Mouse (Mus musculus): ENCODE measurements around the gene Nek9. TPM values are rescaled to one million over a fixed set of nuclear protein-coding genes. Genes with fewer than 3 reads are reported as not detected.

Nek9 gene
- polyA plus RNA-seq, 1 experiment from 2014 or later, result 10.2 TPM

DNA sequence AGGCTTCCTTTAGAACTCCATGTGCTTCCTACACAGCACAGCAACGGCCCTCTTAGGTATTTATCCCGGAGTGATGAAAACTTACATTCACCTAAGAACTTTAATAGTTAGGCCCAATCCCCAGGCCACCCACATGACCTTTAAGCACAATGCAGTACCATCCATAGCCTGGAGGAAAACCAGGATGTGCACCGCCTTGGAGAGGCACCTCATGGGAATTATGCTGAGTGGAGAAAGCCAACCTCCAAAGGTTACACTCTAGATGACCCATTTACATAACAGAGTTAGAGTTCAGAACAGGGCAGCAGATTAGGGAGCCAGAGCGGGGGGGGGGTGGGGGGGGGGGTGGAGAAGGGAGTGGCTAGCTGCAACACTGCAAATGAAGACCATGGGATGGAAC lies 3.1 kb upstream of the Nek9 start:
- peak; percentile 39; the same call in 1 of the 2 replicates for TF ChIP-seq CTCF (IDR thresholded peaks at IDR 0.05; ENCODE audit: low read depth)
- 59% methylated on average over 4 of the region's 4 CpGs for WGBS
- H3K4me2 ChIP-seq (replicated peaks; ENCODE audit: low read depth), result no peak overlapping the region
- H3K27ac ChIP-seq (ENCODE audit: low read depth, low read length), result no peak overlapping the region
- H3K9me3 ChIP-seq (ENCODE audit: control insufficient read depth), result no peaks in the 10 kb centered on the region
- peak; percentile 48 for ATAC-seq
- no peaks in the 10 kb centered on the region for H3K27me3 ChIP-seq (replicated peaks; ENCODE audit: control insufficient read depth, insufficient read depth, low read length)
- H3K4me3 ChIP-seq (ENCODE audit: low read depth, low read length), result no peak overlapping the region
- 0 out of 2 replicates have a peak, but pooled peaks cover 5% of the 10 kb centered on the region for H3K36me3 ChIP-seq (ENCODE audit: control insufficient read depth, insufficient read depth)
- H3K9ac ChIP-seq (ENCODE audit: low read depth, low read length), result no peak overlapping the region
- H3K4me1 ChIP-seq (replicated peaks; ENCODE audit: control insufficient read depth, insufficient read depth, low read length), result 0 out of 2 replicates have a peak, but pooled peaks cover 8% of the 10 kb centered on the region

DNA sequence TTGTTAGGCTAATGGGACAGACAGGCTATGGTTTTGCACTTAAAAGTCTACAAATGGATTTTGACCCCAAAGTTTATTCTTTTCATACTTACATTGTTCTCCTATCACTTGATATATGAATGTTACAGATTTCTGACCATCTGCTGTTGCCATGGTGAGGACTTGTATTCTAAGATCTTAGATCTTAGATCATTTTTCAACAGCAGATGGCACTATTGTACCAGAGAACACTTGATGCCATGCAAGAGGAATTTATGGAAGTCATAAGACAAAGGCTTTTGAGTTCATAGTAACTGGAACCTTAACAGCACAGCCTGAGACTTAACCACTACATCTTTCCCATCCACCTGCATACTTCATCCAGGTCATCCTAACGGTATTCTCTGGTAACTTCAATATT lies 2.0 kb upstream of the Nek9 start:
- Histone ChIP-seq H3K36me3 (ENCODE audit: control insufficient read depth, insufficient read depth) (peaks cover 11% of the 10 kb centered on the region; the same call in 1 of the 2 replicates), H3K27ac (ENCODE audit: low read depth, low read length) (no peak overlapping the region), H3K4me1 (replicated peaks; ENCODE audit: control insufficient read depth, insufficient read depth, low read length) (0 out of 2 replicates have a peak, but pooled peaks cover 8% of the 10 kb centered on the region), H3K9me3 (ENCODE audit: control insufficient read depth) (no peaks in the 10 kb centered on the region), H3K4me3 (ENCODE audit: low read depth, low read length) (no peak overlapping the region), H3K9ac (ENCODE audit: low read depth, low read length) (no peak overlapping the region), H3K27me3 (replicated peaks; ENCODE audit: control insufficient read depth, insufficient read depth, low read length) (no peaks in the 10 kb centered on the region), H3K4me2 (replicated peaks; ENCODE audit: low read depth) (no peak overlapping the region)
- peak; percentile 82 for TF ChIP-seq CTCF (IDR thresholded peaks at IDR 0.05; ENCODE audit: low read depth)
- no peak for ATAC-seq
- 25% methylated on average over 1 of the region's 1 CpGs for WGBS

- no peaks in the 10 kb centered on the region for H3K9me3 ChIP-seq (ENCODE audit: control insufficient read depth)
- no peaks in the 10 kb centered on the region for H3K27me3 ChIP-seq (replicated peaks; ENCODE audit: control insufficient read depth, insufficient read depth, low read length)
- H3K9ac ChIP-seq (ENCODE audit: low read depth, low read length), result 0 out of 2 replicates have a peak overlapping the region, but pooled peaks have one; percentile 94
- peaks cover 19% of the 10 kb centered on the region for H3K36me3 ChIP-seq (ENCODE audit: control insufficient read depth, insufficient read depth)
- H3K27ac ChIP-seq (ENCODE audit: low read depth, low read length), result peak overlapping the region; percentile 89; the same call in 1 of the 2 replicates
- 32% methylated on average over 4 of the region's 4 CpGs for WGBS
- ATAC-seq, result no peak
- H3K4me2 ChIP-seq (replicated peaks; ENCODE audit: low read depth), result peak overlapping the region; percentile 78
- peak overlapping the region; percentile 90; the same call in 1 of the 2 replicates for H3K4me3 ChIP-seq (ENCODE audit: low read depth, low read length)
- TF ChIP-seq CTCF (IDR thresholded peaks at IDR 0.05; ENCODE audit: low read depth), result 0 out of 2 replicates have a peak, but pooled peaks have one; percentile 23
- 0 out of 2 replicates have a peak, but pooled peaks cover 8% of the 10 kb centered on the region for H3K4me1 ChIP-seq (replicated peaks; ENCODE audit: control insufficient read depth, insufficient read depth, low read length)
Measured at GRCm38 (mm10) chr12:85339947-85340346, 785 bp upstream of the Nek9 start.

DNA sequence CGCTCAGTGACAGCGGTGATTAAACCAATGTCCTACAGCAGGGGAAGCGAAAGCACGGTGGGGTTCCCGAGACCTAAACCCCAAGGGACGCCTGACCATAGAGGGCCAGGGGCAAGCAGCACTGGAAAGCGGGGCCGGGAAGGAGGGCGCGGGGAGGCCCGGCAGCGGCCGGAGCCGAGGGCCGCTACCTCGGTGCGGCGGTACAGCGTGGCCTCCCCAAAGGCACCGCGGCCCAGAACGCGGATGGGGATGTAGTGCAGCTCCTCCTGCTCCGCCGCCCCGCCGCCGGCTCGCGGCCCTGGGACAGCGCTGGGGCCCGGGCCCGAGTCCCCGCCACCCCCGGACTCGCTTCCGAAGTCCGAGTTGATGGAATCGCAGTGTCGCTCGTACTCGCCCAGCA lies 347 bp downstream of the Nek9 start:
- WGBS, result under 1% methylated on average over 33 of the region's 42 CpGs
- 0 out of 2 replicates have a peak, but pooled peaks cover 8% of the 10 kb centered on the region for H3K4me1 ChIP-seq (replicated peaks; ENCODE audit: control insufficient read depth, insufficient read depth, low read length)
- peak; percentile 52 for ATAC-seq
- H3K4me3 ChIP-seq (ENCODE audit: low read depth, low read length), result peak overlapping the region; percentile 90
- H3K9me3 ChIP-seq (ENCODE audit: control insufficient read depth), result no peaks in the 10 kb centered on the region
- no peak for TF ChIP-seq CTCF (IDR thresholded peaks at IDR 0.05; ENCODE audit: low read depth)
- peaks cover 27% of the 10 kb centered on the region for H3K36me3 ChIP-seq (ENCODE audit: control insufficient read depth, insufficient read depth)
- peak overlapping the region; percentile 78 for H3K4me2 ChIP-seq (replicated peaks; ENCODE audit: low read depth)
- H3K27me3 ChIP-seq (replicated peaks; ENCODE audit: control insufficient read depth, insufficient read depth, low read length), result no peaks in the 10 kb centered on the region
- peak overlapping the region; percentile 94 for H3K9ac ChIP-seq (ENCODE audit: low read depth, low read length)
- H3K27ac ChIP-seq (ENCODE audit: low read depth, low read length), result peak overlapping the region; percentile 89

DNA sequence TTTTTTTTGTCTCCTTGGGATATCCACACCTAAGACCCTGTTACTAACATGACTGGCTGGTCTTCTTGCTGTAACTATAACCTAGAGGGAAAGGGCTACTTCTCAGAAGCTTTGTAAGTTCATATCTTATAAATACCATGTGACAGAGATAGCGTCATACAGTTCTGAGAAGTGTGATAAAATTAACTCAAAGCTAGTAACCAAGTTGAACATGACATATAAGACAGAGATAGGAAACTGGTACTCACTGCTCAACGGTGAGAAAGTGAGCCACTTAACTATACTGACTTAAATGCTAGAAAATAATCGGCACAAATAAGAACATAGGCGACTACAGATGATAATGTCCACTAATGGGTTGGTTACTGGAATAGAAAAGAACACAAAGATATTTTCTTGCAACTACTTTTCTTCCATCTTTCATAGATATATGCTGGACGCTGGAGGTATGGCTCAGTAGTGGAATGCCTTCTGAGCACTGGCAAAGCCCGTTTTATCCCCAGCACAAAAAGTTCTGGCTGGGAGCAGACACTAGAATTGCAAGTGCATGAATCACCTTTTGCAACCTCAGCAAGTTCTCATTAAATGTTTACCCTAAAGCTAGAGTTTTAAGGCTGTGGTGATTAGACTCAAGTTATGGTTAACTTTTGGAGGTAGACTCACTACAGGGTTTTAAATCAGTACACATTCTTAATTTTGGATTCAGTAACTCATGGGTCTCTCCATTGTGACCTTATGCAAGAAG lies 1.4 kb downstream of the Nek9 start:
- 62% methylated on average over 6 of the region's 6 CpGs for WGBS
- TF ChIP-seq CTCF (IDR thresholded peaks at IDR 0.05; ENCODE audit: low read depth), result no peak
- H3K4me1 ChIP-seq (replicated peaks; ENCODE audit: control insufficient read depth, insufficient read depth, low read length), result 0 out of 2 replicates have a peak, but pooled peaks cover 8% of the 10 kb centered on the region
- H3K9me3 ChIP-seq (ENCODE audit: control insufficient read depth), result no peaks in the 10 kb centered on the region
- H3K4me2 ChIP-seq (replicated peaks; ENCODE audit: low read depth), result peak overlapping the region; percentile 78
- 0 out of 2 replicates have a peak overlapping the region, but pooled peaks have one; percentile 90 for H3K4me3 ChIP-seq (ENCODE audit: low read depth, low read length)
- peaks cover 32% of the 10 kb centered on the region for H3K36me3 ChIP-seq (ENCODE audit: control insufficient read depth, insufficient read depth)
- H3K27ac ChIP-seq (ENCODE audit: low read depth, low read length), result no peak overlapping the region; the same call in 1 of the 2 replicates
- H3K9ac ChIP-seq (ENCODE audit: low read depth, low read length), result no peak overlapping the region; the same call in 1 of the 2 replicates
- no peaks in the 10 kb centered on the region for H3K27me3 ChIP-seq (replicated peaks; ENCODE audit: control insufficient read depth, insufficient read depth, low read length)
- no peak for ATAC-seq

DNA sequence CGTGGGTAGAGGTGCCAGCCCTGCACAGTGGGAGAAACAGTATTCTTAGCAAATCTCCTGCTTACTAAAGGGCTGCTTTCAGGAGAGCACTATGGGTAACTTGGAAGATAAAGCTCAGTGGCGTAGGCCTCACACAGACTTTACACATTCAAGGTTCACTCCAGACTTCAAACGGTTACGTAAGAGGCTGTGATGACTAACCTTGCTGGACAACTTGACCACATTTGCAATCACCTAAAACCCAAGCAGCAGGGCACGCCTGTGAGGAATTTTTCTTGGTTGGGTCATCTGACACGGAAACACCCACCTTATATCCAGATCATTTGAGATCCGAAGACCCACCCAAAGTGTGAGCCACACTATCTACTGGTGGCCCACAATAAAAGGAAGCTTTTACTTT lies 9.0 kb downstream of the Nek9 start:
- Histone ChIP-seq H3K27me3 (replicated peaks; ENCODE audit: control insufficient read depth, insufficient read depth, low read length) (no peaks in the 10 kb centered on the region), H3K9me3 (ENCODE audit: control insufficient read depth) (no peaks in the 10 kb centered on the region), H3K4me1 (replicated peaks; ENCODE audit: control insufficient read depth, insufficient read depth, low read length) (no peaks in the 10 kb centered on the region), H3K4me3 (ENCODE audit: low read depth, low read length) (no peak overlapping the region), H3K4me2 (replicated peaks; ENCODE audit: low read depth) (no peak overlapping the region), H3K9ac (ENCODE audit: low read depth, low read length) (no peak overlapping the region), H3K36me3 (ENCODE audit: control insufficient read depth, insufficient read depth) (peaks cover 68% of the 10 kb centered on the region), H3K27ac (ENCODE audit: low read depth, low read length) (no peak overlapping the region)
- WGBS, result 56% methylated on average over 7 of the region's 7 CpGs
- TF ChIP-seq CTCF (IDR thresholded peaks at IDR 0.05; ENCODE audit: low read depth), result no peak
- ATAC-seq, result peak; percentile 59

Data from intestine, postnatal 0 days (tissue).